Mouse (Mus musculus) ovary, postnatal 36 days (tissue): ENCODE results near the gene Ppcdc.
"Not testable (repeated sequence)": the region's sequence is repeated elsewhere in the genome, so short reads cannot be mapped to it uniquely, and the experiment has no call there.

Experiments
- DNase-seq: peaks from one replicate; pipeline ENCODE4 v3.0.0; 2022; ENCODE audit warnings: low spot score, mixed read lengths

Gene Ppcdc

DNA sequence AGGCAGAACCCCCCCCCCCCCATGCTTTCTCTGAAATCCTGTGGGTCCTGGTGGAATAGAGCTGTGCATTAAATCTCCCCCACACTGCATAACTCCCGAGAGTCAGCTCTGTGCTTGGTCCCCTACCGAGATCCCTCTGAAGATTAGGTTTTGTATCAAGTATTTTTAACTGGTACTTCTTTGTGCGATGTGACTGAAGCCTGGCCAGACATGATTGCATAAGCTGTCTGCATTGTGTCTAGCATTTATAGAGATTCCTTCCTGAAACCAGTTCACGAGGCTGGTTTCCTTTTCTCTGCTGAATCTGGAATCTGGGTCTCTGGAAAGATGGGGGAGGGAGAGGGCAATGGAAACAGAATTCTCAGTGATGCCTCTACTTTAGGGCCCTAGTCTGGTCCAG lies 11.5 kb downstream of the Ppcdc start:
- no peak for DNase-seq

DNA sequence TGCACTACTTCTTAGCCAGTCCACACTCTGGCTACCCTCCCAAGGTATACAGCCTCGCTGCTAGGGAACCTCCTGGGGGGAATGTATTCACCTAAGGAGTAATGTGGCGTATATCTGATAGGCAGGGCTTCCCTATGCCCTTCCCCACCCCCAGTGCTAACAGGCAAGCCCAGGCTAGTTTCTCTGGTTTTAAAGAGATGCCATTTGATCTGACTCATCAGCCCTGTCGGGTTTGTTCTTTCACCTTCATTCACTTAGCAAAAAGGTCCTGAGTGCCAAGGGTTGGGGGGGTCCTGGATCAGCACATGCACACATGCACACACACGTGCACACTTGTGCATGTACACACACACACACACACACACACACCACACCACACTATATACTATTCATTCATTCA lies 12.0 kb downstream of the Ppcdc start:
- DNase-seq = no peak

DNA sequence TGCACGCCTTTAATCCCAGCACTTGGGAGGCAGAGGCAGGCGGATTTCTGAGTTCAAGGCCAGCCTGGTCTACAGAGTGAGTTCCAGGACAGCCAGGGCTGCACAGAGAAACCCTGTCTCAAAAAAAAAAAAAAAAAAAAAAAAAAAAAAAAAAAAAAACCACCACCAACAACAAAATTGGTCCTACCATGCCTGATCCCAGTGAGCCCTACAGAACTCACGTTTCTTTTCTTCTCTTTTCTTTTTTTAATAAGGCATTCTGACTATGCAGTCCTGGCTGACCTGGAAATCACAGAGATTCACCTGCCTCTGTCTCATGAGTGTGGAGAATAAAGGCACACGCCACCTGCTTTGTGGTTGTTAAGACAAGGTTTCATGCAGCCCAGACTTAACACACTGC lies 12.8 kb downstream of the Ppcdc start:
- not testable (repeated sequence) for DNase-seq

DNA sequence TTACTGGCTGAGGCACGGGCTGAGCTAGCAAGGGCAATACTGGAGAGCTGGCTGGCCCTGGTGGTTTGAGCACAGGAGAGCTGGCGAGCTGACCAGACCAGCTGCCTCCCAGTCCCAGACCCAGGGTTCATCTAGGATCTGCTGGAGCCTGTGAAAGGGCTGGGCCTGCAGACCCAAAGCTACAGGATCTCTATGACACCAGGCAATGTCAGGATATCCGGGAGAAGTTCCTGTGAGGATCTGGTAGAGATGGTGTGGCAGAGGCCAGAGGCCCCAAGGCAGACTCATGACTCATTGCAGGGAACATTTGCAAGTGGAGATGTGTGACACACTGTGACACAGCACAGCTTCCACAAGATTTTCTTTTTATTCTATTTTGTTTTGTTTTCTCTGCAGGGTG lies 14.8 kb downstream of the Ppcdc start:
- no peak for DNase-seq

DNA sequence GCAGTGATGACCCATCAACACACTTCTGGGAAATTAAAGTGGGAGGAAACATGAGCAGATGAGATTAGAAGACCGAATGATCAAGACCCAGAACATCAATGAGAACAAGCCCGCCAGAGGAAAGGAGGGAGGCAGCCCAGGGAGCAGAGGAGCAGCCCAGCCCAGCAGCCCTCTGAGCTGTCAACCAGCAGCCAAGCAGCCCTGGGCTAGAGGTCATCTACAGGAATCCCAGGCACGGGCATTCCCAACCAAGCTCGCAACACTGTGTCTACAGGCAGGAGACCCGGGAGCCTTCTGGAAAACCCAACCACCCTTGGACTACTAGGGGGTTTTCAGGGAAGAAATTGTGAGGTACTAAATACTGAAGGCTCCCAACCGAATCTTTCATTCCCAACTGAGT lies 15.9 kb downstream of the Ppcdc start:
- no peak for DNase-seq

DNA sequence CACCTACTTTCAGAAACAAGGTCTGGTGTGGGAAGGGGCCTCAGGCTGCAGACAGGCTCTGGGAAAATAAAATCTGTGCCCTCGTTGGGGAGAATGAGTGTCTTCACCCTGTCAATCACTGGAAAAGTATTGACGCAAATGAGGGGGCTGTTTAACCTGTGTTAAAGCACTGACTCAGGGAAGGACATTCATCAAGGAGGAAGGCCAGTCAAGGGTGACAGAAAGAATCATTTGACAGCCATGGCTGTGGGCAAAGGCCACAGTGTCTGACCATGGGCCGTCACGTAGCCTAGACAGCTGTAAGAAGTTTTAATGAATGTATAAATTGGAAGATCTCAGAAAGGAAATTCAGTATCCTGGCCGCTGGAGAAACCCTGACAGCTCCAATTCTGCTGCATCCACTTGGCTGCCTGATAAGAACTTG lies 18.2 kb downstream of the Ppcdc start:
- DNase-seq = no peak

DNA sequence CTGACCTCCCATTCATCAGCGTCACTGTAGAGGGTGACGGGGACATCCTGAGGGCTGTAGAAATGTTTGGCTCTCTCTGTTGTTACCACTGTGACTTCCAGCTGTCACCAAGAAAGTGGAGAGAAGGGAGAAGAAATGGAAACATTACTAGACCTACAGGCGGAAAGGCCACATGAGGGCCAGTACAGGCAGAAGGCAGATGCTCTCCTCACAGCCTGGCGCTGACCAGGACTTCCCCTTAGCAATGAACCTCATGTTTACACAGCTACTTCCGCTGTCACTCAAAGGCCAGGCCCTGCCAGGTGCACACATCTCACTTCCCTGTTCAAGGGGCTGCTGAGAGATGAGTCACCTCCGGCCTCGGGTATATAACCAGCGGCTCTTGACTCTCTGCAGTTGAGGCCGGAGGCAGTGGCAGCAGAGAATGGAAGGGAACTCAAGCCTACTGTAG lies 18.8 kb downstream of the Ppcdc start:
- DNase-seq = peak; percentile 47

DNA sequence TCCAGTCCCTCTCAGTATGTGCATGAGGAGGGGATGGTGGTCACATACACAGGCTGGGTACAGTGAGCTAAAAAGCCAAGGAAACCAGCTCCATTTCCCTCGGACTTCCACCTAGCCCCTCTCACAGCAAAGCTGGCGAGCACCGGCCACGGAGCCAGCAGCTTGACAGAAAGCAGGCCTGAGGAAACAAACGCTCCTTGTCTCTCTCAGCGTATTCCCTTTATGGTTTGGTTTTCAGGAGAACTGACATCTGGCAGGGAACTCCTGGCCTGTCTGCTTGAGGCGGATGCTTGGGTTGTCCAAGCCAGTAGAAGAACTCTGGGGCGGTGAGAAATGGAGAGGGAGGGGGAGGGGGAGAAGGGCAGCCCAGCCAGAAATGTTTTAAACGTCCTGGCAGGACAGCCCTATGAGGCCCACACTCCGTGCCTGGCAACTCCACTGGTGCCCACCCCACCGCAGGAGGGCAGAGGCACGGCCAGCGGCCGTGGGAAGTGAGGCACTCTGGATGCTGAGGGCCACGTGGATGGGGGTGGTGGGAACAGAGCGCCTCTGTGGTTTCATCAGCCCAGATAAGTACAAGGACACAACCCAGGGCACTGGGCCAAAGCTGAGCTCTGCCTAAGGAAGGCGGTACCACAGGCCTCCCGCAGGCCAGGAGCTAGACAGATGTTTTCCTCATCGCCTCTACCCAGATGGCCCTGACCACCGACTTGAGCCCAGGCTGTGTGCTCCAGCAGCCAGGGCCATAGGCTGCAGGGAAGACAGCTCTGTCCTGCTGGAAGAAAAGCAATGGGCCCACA lies 19.4 kb downstream of the Ppcdc start:
- peak; percentile 97 for DNase-seq

DNA sequence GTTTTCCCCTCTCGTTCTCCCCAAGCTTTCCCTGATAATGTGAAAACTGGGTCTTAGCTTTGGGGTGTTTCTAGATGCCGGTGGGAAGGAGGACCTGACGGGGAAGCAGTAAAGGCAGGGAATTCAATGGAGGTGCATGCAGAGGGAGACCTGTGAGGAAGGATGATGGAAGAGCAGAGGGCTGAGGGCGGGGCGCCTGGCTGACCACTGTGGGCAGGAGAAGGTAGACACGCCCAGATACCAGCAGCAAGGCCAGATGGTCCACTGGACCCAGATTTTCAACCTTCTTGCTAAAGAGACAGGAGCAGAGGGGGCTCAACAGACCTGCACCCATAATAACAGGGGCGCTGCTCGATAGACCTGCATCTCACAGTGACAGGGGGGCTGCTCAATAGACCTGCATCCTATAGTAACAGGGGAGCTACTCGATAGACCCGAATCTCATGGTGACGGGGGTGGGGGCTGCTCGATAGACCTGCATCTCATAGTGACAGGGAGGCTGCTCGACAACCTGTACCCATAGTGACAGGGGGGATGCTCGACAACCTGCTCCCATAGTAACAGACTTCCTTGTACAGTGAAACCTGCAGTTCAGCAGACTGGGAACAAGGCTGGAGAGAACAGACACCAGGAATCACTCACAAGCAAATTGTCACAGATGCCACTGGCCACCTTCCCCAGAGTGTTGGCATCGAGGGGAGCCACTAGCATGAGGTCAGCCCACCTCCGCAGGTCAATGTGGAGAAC lies 20.2 kb downstream of the Ppcdc start:
- DNase-seq = no peak

DNA sequence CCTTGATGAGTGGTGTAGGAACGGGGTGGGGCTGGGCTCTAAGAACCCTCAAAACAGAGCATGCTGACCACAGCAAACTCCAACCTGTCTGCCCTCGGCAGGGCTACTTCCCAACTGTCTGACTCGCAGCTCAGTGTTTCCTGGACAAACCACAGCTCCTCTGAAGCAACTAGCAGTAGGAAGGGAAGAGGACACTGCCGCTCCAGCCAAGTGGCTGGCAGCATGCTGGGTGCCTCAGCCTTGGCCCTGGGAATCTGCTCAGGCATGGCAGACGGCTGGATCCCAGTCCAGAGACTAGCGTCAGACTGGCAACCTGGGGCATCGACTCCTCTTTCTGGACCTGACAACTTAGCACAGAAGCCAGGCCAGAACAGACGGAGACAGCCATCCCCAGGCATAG lies 22.6 kb downstream of the Ppcdc start:
- no peak for DNase-seq

DNA sequence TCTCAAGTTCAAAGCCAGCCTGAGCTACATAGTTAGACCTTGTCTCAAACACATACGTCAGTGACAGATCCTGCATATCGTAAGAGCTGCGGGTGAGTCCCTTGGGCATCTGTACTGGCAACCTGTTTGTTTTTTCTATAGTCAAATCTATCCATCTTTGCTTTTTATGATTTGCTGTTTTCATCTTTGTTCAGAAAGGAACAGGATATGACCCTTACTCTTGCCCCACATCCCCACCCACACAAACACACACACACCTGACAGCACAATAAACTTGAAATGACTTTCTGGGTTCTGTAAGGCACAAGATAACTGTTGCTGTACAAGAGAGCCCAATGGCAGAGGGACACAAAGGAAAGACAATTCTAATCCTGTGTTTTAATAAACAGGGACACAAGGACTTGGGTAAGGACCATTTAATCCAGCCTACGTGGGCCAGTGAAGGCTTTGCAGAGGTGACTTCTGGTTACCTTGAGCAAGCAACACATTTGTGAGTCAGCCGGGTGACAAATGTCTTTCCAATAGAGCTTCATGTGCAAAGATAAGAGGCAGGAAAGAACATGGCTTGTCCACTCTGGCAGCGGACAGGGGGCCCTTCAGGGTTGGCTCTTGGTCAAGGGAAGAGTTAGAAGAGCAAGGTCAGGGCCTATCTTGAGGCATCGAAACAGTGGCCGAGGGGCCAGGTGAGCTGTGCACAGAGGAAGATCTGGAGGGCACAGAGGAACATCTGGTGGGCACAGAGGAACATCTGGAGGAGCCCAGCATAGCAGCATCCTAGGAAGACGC lies 32.6 kb downstream of the Ppcdc start:
- DNase-seq = no peak

DNA sequence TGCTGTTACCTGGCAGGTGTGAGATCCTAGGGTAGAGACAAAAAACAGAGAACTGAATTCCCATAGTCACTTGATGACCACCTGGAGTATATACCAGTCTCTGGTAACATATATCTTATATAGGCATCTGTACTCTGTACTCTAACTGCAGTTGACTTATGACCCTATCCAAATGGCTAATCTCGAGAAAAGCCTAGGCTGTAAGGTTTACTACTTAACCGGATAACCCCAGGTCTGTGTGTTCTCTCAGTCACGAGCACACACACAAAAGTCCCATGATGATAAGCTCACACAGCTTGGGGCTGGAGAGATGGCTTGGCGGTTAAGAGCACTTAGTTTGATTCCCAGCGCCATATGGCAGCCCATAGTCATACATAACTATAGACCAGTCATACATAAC lies 33.5 kb downstream of the Ppcdc start:
- no peak for DNase-seq

DNA sequence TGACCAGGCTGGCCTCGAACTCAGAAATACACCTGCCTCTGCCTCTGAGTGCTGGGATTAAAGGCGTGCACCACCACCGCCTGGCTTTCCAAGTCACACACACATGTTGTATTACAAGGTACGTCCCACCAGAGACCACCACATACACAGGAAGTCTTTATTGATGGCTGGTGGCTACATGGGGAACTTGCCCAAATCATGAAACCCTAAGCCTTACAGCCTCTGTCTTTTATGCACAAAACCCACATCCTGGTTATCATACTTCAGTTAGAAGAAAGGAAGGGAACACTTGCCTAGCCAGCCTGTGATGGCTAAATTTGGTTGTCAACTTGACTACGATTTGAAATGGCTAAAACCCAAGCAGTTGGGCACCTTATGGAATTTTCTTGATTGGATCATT lies 35.9 kb downstream of the Ppcdc start:
- no peak for DNase-seq

DNA sequence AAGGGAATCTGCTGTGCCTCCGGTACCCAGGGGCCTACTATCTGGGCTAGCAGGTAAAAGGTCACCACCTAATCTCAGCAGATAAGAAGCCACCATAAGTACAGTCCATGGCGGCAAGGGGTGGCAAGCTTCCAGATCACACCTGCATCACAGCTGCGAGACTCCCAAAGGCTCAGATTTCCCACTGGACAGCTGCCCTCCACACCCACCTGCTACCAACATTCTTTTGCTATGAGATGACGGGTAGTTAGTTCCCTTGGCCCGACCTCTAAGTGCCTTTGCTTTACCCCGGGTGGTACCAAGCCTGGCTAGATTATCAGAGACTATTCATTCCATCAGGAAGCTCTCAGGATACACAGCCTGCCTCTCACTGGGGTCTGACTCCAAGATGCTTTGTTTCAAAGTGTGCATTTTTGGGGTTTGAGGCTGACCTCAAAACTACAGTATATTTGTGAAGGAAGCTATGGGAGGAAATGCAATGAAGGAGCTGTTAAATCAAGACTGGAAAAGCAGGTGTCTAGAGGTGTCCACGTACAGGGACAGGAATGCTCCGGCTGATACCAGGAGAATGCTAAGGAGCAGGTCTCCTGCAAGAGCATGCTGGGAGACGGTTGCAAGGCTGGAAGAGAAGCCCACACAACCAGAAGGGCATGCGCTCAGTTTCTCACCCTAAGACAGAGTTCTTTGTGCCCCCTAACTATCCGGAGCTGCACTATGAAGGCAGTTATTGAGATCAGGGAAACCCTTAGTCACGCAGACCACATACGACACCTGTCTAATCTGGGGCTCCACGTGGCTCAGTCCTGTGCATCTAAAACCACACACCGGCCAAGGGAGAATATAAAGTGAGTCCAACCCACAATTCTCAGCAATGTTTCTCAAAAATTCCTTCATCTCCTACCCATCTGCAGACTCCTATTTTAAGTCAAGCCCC lies 37.3 kb downstream of the Ppcdc start:
- no peak for DNase-seq

DNA sequence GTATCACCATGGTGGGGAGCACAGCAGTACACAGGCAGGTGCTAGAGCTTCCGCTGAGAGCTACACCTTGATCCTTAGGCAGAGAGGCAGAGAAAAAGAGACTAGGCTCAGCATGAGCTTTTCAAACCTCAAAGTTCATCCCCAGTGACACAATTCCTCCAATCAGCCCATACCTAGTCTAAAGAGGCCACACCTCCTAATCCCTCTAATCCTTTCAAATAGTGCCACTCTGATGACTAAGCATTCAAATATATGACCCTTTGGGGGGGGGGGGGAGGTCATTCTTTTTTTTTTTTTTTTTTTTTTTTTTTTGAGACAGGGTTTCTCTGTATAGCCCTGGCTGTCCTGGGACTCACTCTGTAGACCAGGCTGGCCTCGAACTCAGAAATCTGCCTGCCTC lies 41.2 kb downstream of the Ppcdc start:
- no peak for DNase-seq

DNA sequence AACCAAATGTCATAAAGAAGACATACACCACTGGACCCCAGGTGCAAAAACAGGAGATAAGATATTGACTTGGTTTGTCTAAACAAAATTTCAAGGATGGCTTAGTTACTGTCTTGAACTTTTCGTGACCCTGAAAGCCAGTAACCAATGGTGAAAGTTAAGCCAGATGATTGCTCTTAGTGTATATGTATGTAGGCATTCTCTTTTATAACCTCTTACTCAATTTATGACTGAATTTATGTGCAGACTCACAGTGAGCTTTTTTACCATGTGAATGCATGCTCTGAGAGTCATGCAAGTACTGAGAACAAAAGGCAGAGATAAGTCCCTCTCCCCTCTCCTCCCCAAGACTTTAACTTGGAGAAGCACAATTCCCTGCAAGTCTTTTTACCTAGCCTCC lies 47.0 kb downstream of the Ppcdc start:
- no peak for DNase-seq

DNA sequence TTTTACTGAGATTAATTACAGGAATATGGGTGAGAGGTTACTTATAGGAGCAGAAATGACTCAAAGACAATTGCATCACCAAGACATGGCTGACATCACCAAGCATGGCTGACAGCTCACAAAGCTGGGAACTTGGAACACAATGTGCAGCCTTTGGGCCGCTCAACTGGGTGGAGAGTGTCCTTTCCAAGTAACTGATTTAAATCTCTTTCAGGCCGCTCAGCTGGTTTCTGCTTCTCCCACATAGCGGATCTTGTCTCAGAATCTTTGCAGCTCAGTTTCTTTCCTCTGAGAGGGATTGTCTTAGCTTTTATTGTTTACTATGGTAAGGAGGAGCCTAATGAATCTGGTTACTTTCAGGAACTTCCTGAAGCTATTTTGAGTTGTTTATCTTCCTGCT lies 49.1 kb downstream of the Ppcdc start:
- no peak for DNase-seq

DNA sequence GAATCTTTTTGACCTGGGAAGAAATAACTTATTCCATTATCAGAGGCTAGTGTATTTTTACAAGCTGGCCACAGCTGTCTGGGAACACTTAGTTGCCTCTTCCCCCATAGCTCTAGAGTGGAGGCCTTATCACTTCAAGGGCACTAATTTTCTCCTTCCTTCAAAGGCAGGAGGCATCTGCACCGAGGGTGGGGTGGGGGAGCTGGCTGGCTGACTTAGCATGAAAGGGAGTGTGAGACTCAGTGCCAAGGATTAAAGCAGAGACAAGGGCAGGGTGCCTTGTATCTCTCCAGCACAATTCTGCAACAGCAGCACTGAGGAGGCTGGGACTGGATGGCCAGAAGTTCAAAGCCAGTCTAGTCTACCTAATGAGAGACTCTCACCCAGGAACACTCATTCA lies 50.8 kb downstream of the Ppcdc start:
- DNase-seq = peak; percentile 58

DNA sequence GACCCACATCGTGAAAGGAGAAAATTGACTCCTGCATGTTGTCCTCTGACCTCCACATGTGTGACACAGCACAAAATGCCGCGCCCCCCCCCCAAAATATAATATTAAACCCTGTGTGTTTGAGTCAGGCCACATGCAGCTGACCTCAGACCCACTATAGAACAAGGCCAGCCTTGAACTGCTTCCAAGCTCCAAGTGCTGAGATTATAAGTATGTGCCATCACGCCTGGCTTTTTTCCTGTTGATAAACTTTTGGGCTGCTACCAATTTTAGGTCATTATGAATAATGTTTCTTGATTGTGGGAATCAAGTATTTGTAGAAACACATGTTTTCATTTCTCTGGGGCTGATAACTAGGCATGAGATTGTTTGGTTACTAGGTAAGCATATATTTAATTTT lies 53.0 kb downstream of the Ppcdc start:
- DNase-seq = no peak

DNA sequence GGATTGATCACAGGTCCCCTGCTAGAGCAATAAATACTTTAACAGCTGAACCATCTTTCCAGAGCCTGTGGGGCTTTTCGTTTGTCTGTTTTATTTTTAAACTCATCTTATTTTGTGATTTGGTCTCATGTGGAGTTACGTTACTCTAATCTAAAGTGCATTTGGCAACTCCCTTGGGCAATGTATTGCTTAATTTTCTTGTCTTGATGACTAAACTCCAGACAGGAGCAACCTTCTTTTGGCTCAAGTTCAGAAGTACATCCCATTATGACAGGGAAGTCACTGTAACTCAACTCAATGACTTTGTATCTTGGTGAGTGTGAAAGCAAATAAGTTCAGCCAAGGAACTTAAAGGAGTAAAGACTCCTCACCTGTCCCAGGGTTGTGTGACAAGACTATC lies 55.3 kb downstream of the Ppcdc start:
- no peak for DNase-seq

DNA sequence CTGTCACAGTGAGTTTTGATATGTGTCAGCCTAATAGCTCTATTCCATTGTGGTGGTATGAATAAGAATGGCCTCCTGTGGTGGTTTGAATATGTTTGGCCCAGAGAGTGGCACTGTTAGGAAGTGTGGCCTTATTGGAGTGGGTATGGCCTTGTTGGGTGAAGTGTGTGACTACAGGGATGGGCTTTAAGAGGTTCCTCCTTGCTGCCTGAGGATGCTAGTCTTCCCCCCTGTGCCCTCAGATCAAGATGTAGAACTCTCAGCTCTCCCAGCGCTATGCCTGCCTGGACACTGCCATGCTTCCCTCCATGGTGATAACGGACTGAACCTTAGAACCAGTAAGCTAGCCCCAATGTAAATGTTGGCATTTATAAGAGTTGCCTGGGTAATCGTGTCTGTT lies 78.9 kb downstream of the Ppcdc start:
- DNase-seq = no peak
